Mouse (Mus musculus): ENCODE data around the gene Mpl.

- no peak for TF ChIP-seq CTCF (IDR thresholded peaks at IDR 0.05; ENCODE audit: control insufficient read depth, insufficient read depth, insufficient read length)
- TF ChIP-seq MAX (IDR thresholded peaks at IDR 0.05) = no peak
- TF ChIP-seq FOSL1 (IDR thresholded peaks at IDR 0.05; ENCODE audit: insufficient read depth, low read length, poor library complexity, severe bottlenecking) = no peak
- TF ChIP-seq USF1 (IDR thresholded peaks at IDR 0.05; ENCODE audit: low read depth) = no peak
- no peak for TF ChIP-seq MYOG (IDR thresholded peaks at IDR 0.05; ENCODE audit: control insufficient read depth, extremely low read depth, insufficient read length)
These were observed 15.4 kb upstream of the Mpl start for GRCm38 (mm10) chr4:118472687-118473086.
